Comparison of ENCODE assay signal across 35 mouse cellular contexts in the genomic region with DNA sequence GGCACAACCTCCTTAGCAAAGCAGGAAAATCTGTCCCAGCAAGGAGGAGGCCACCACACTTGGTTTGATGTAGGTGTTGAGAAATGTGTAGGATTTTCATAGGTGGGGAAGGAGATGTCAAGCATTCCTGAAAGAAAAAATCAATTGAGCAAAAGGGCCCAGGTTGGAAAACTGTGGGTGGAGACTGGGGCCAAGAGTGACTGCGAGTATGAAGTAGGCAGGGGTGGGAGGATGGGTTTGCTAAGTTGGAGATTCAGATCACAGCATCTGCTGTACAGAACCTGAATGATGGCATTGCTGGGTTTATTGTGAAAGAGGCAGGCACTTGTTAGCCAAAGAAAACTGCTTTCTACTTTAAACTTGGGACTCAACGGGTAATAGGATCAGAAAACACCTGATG. TPM values are rescaled to one million over a fixed set of nuclear protein-coding genes. Genes with fewer than 3 reads are reported as not detected.
DNase-seq lines count a peak whose midpoint lies in the region; ATAC-seq and TF ChIP-seq lines count a peak whose summit lies in the region.
"Had no signal": no experiment of that assay in that cellular context is flagged by ENCODE, and none has a peak within 500 bp of the region (broad histone marks: within the 10 kb centered on the region; RNA-seq: fewer than 3 reads in every experiment).

No protein-coding gene starts in this region.

- TF ChIP-seq POLR2A in CH12.LX (IDR thresholded peaks at IDR 0.05; ENCODE audit: low read depth, low read length), result no peak
- TF ChIP-seq POLR2A in MEL (IDR thresholded peaks at IDR 0.05; ENCODE audit: control insufficient read depth in 1 of 2, insufficient read depth in 1 of 2, low read depth in 1 of 2, low read length in 2 of 2, poor library complexity in 1 of 2), result no peak

- TF ChIP-seq CTCF in CH12.LX (conservative IDR thresholded peaks at IDR 0.05 in 1 of 2, IDR thresholded peaks at IDR 0.05 in 1 of 2; ENCODE audit: low read depth in 2 of 2, low read length in 2 of 2), result no peak
- no peak for TF ChIP-seq CTCF in MEL (IDR thresholded peaks at IDR 0.05 in 2 of 3, conservative IDR thresholded peaks at IDR 0.05 in 1 of 3; ENCODE audit: control insufficient read depth in 1 of 3, insufficient read depth in 1 of 3, low read depth in 2 of 3, low read length in 3 of 3, poor library complexity in 1 of 3, severe bottlenecking in 1 of 3)
- no peak for TF ChIP-seq CTCF in stomach, postnatal 0 days (IDR thresholded peaks at IDR 0.05; ENCODE audit: low read depth)

- ATAC-seq in stomach, postnatal 0 days (ENCODE audit: low FRiP score, low TSS enrichment), result no peak
- ATAC-seq in megakaryocyte, adult 5-6 weeks (ENCODE audit: poor library complexity, severe bottlenecking), result no peak
- ATAC-seq: forebrain, postnatal 0 days; hindbrain, embryonic 16.5 days; Patski had no signal

- H3K4me3 ChIP-seq in CH12.LX (replicated peaks in 1 of 3; ENCODE audit: low read depth in 2 of 3, low read length in 2 of 3, poor library complexity in 1 of 3) (no peak overlapping the region), MEL (ENCODE audit: control insufficient read depth in 1 of 2, insufficient read depth in 1 of 2, low read depth in 2 of 2, low read length in 2 of 2) (no peak overlapping the region; a peak in 1 of 4 replicates)
- H3K4me3 ChIP-seq in stomach, postnatal 0 days (ENCODE audit: low read depth, low read length), result no peak overlapping the region
- H3K4me3 ChIP-seq: erythroblast, embryonic 14.5 days; forebrain, embryonic 12.5 days; gastrocnemius, adult 2 months; heart, embryonic 13.5 days; kidney, embryonic 15.5 days; limb, embryonic 13.5 days; lung, embryonic 15.5 days; midbrain, embryonic 12.5 days; myocyte; neural tube, embryonic 12.5 days had no signal

- TF ChIP-seq RAD21 in CH12.LX (IDR thresholded peaks at IDR 0.05; ENCODE audit: low read depth, low read length) (no peak), MEL (IDR thresholded peaks at IDR 0.05; ENCODE audit: low read depth, low read length) (no peak)

- H3K36me3 ChIP-seq in CH12.LX (replicated peaks in 1 of 2; ENCODE audit: control insufficient read depth in 1 of 2, insufficient read depth in 1 of 2, low read length in 1 of 2) (peaks cover 4 to 9% of the 10 kb centered on the region in 2 experiments), MEL (ENCODE audit: control insufficient read depth in 1 of 2, insufficient read depth in 2 of 2, low read length in 2 of 2) (peaks cover 6 to 48% of the 10 kb centered on the region in 2 experiments)
- H3K36me3 ChIP-seq in stomach, postnatal 0 days (ENCODE audit: control insufficient read depth, insufficient read depth, low read length), result no peaks in the 10 kb centered on the region

- WGBS in stomach, postnatal 0 days, result 65% methylated on average over 2 of the region's 2 CpGs

- H3K9ac ChIP-seq in CH12.LX (ENCODE audit: insufficient read depth, low read depth) (no peak overlapping the region), MEL (ENCODE audit: control insufficient read depth, low read depth, low read length, poor library complexity, severe bottlenecking) (peak overlapping the region; percentile 55)
- no peak overlapping the region for H3K9ac ChIP-seq in stomach, postnatal 0 days (ENCODE audit: low read length)
- H3K9ac ChIP-seq: forebrain, embryonic 12.5 days; forebrain, postnatal 0 days; heart, embryonic 13.5 days; kidney, embryonic 15.5 days; limb, embryonic 13.5 days; lung, embryonic 15.5 days; midbrain, embryonic 12.5 days; neural tube, embryonic 12.5 days had no signal

- H3K9me3 ChIP-seq in CH12.LX (replicated peaks; ENCODE audit: low read length), result no peaks in the 10 kb centered on the region
- no peaks in the 10 kb centered on the region for H3K9me3 ChIP-seq in MEL (replicated peaks; ENCODE audit: insufficient read depth, low read length)
- no peaks in the 10 kb centered on the region for H3K9me3 ChIP-seq in stomach, postnatal 0 days (ENCODE audit: control insufficient read depth, low read length)
- H3K9me3 ChIP-seq: forebrain, embryonic 12.5 days; heart, embryonic 13.5 days; kidney, embryonic 15.5 days; limb, embryonic 13.5 days; lung, embryonic 15.5 days; megakaryocyte, embryonic 14.5 days; midbrain, embryonic 12.5 days; neural tube, embryonic 12.5 days had no signal

- TF ChIP-seq EP300 in CH12.LX (IDR thresholded peaks at IDR 0.05; ENCODE audit: low read length), result no peak
- no peak for TF ChIP-seq EP300 in MEL (IDR thresholded peaks at IDR 0.05; ENCODE audit: low read depth in 1 of 2, low read length in 2 of 2)
- TF ChIP-seq EP300 in stomach, postnatal 0 days (optimal IDR thresholded peaks at IDR 0.05), result no peak

- H3K79me2 ChIP-seq in CH12.LX (replicated peaks; ENCODE audit: control insufficient read depth, extremely low read depth, insufficient read depth, poor library complexity, severe bottlenecking) (peaks cover 23% of the 10 kb centered on the region), MEL (ENCODE audit: control insufficient read depth, insufficient read depth, low read length, poor library complexity) (peaks cover 26% of the 10 kb centered on the region)

- H3K4me1 ChIP-seq in CH12.LX (ENCODE audit: control insufficient read depth in 1 of 2, insufficient read depth in 2 of 2) (peaks cover 9 to 31% of the 10 kb centered on the region in 2 experiments; a peak in 3 of 4 replicates), MEL (ENCODE audit: control insufficient read depth in 1 of 2, insufficient read depth in 2 of 2, low read length in 2 of 2) (peaks cover 38 to 51% of the 10 kb centered on the region in 2 experiments)
- H3K4me1 ChIP-seq in stomach, postnatal 0 days (replicated peaks; ENCODE audit: control insufficient read depth, insufficient read depth), result peaks cover 2% of the 10 kb centered on the region; the same call in 1 of the 2 replicates

- intact Hi-C loops in left cerebral cortex, postnatal 14 days (cut with DNase I), result no loop called here

- peak; percentile 27 to 32 for DNase-seq in left cerebral cortex, adult 18-20 months (ENCODE audit: low spot score in 2 of 2)
- no peak for DNase-seq in left cerebral cortex, postnatal 14 days (ENCODE audit: low spot score in 2 of 2)
- DNase-seq in CH12.LX (ENCODE audit: extremely low read depth) (no peak), MEL (ENCODE audit: low read depth, low spot score) (no peak)
- DNase-seq in stomach, postnatal 0 days (ENCODE audit: low spot score), result no peak
- DNase-seq: adrenal gland, postnatal 10 days; B cell, adult 2 months; cerebellum, adult 11 months; cerebellum, adult 9-10 months; cerebellum, postnatal 36 days; embryo, embryonic 11 days; forebrain, postnatal 0 days; gastrocnemius, adult 2 months; gastrocnemius, postnatal 36 days; heart, adult 18-20 months; heart, postnatal 10 days; kidney, adult 18-20 months; kidney, postnatal 25 days; thymus, postnatal 4 days had no signal

- dilution Hi-C loops in CH12.LX (cut with MboI; ENCODE audit: extremely low pct_ligation_motif_present, extremely low pct_unique_long_range_greater_than_20kb, low sequenced_read_pairs), result no loop called here

- H3K27me3 ChIP-seq in CH12.LX (replicated peaks), result peaks cover 11% of the 10 kb centered on the region
- no peaks in the 10 kb centered on the region for H3K27me3 ChIP-seq in MEL (ENCODE audit: control insufficient read depth in 1 of 2, insufficient read depth in 2 of 2, low read length in 2 of 2)
- H3K27me3 ChIP-seq in stomach, postnatal 0 days (ENCODE audit: control insufficient read depth, insufficient read depth, low read length), result no peaks in the 10 kb centered on the region
- H3K27me3 ChIP-seq: forebrain, embryonic 12.5 days; kidney, embryonic 15.5 days; limb, embryonic 13.5 days; lung, embryonic 15.5 days; midbrain, embryonic 12.5 days; neural tube, embryonic 12.5 days; Patski had no signal

- H3K4me2 ChIP-seq in CH12.LX (ENCODE audit: insufficient read depth, low read depth, poor library complexity, severe bottlenecking), result peak overlapping the region; percentile 65
- H3K4me2 ChIP-seq in stomach, postnatal 0 days (replicated peaks; ENCODE audit: low read depth), result no peak overlapping the region
- H3K4me2 ChIP-seq: forebrain, embryonic 12.5 days; heart, embryonic 13.5 days; kidney, embryonic 15.5 days; limb, embryonic 13.5 days; liver, embryonic 11.5 days; lung, embryonic 15.5 days; midbrain, embryonic 12.5 days; neural tube, embryonic 12.5 days had no signal

- H3K27ac ChIP-seq in CH12.LX (ENCODE audit: insufficient read depth, low read depth), result no peak overlapping the region
- H3K27ac ChIP-seq in MEL (ENCODE audit: control insufficient read depth, low read depth, low read length), result peak overlapping the region; percentile 93
- H3K27ac ChIP-seq in stomach, postnatal 0 days (replicated peaks), result peak overlapping the region; percentile 49; the same call in 1 of the 2 replicates
- H3K27ac ChIP-seq: forebrain, embryonic 12.5 days; gastrocnemius, adult 2 months; heart, embryonic 13.5 days; kidney, embryonic 15.5 days; limb, embryonic 13.5 days; lung, embryonic 15.5 days; midbrain, embryonic 12.5 days; neural tube, embryonic 12.5 days had no signal

- in situ Hi-C loops in CH12.LX (cut with MboI; ENCODE audit: low pct_ligation_motif_present, low pct_unique_long_range_greater_than_20kb, low sequenced_read_pairs), result no loop called here

TF ChIP-seq in MEL, 35 proteins besides CTCF, POLR2A, EP300 and RAD21 (continues in another document):
- TF ChIP-seq MYB (IDR thresholded peaks at IDR 0.05; ENCODE audit: low read depth, low read length), result no peak

RNA-seq across cellular contexts. Expression of a gene that starts 2.3 kb away (rescaled TPM):
- 100 to 1,000 TPM; 106 to 114 TPM for total RNA-seq in left cerebral cortex, adult 18-20 months (2021)
- total RNA-seq in left cerebral cortex, postnatal 14 days (2021), result 100 to 1,000 TPM; 109 to 110 TPM
- total RNA-seq in CH12.LX (2012; rRNA removed) (65.9 and 83.3 TPM in 2 replicates), CH12.LX (2014; rRNA removed) (60.8 and 70.0 TPM in 2 replicates), MEL (2012; rRNA removed) (125 and 138 TPM in 2 replicates)
- polyA plus RNA-seq in CH12.LX (2012; ENCODE audit: insufficient read length, low read depth) (129 and 163 TPM in 2 replicates), MEL (2012; ENCODE audit: insufficient read depth in 1 of 2, insufficient read length in 2 of 2, low read depth in 1 of 2, low replicate concordance in 2 of 2, missing spikeins in 1 of 2) (100 to 1,000 TPM; 119 to 211 TPM)
- 88.7 and 103 TPM in 2 replicates for polyA plus RNA-seq in stomach, postnatal 0 days (2015; fragmentation: Nextera tagmentation; extraction: Ambion mirVana)
- 53.0 and 66.9 TPM in 2 replicates for total RNA-seq in megakaryocyte, adult 5-6 weeks (2015)
- total RNA-seq in megakaryocyte, adult 5-6 weeks (2017), result 66.9 and 70.8 TPM in 2 replicates

RNA-seq across cellular contexts. Expression of a gene that starts 49.4 kb away (rescaled TPM):
- total RNA-seq in left cerebral cortex, adult 18-20 months (2021), result 1 to 10 TPM; 3.6 to 4.1 TPM
- total RNA-seq in left cerebral cortex, postnatal 14 days (2021), result 1 to 10 TPM; 2.9 to 4.1 TPM
- total RNA-seq in CH12.LX (2012; rRNA removed), result 0.08 TPM in 1 of 2 replicates, not detected in the other
- not detected in 2 replicates for total RNA-seq in CH12.LX (2014; rRNA removed)
- polyA plus RNA-seq in CH12.LX (2012; ENCODE audit: insufficient read length, low read depth), result not detected in 2 replicates
- not detected in 2 replicates for total RNA-seq in MEL (2012; rRNA removed)
- under 1 TPM in 1 of 2 experiments, not detected in 1; 0.19 TPM for polyA plus RNA-seq in MEL (2012; ENCODE audit: insufficient read depth in 1 of 2, insufficient read length in 2 of 2, low read depth in 1 of 2, low replicate concordance in 2 of 2, missing spikeins in 1 of 2)
- polyA plus RNA-seq in stomach, postnatal 0 days (2015; fragmentation: Nextera tagmentation; extraction: Ambion mirVana), result 0.98 and 1.2 TPM in 2 replicates
- total RNA-seq in megakaryocyte, adult 5-6 weeks (2015), result not detected in 2 replicates
- not detected in 2 replicates for total RNA-seq in megakaryocyte, adult 5-6 weeks (2017)
- total RNA-seq: gastrocnemius, adult 2 months; gastrocnemius, postnatal 36 days; heart, adult 18-20 months; heart, postnatal 10 days; hematopoietic stem cell, adult 5-6 weeks had no signal
- polyA plus RNA-seq: erythroblast, embryonic 14.5 days; spleen, adult 2 months had no signal

Comparison
In these comparisons a context has a peak if more than half of its experiments do, and no peak if none do; other contexts are left out.
1. DNase-seq: peak in left cerebral cortex, adult 18-20 months (2 of 2); none in left cerebral cortex, postnatal 14 days (0 of 2), CH12.LX (single experiment), MEL (single experiment) and stomach, postnatal 0 days (single experiment).